Mouse (Mus musculus): ENCODE data around the gene Elmod3. TPM values are rescaled to one million over a fixed set of nuclear protein-coding genes. Genes with fewer than 3 reads are reported as not detected.

The Elmod3 gene
- total RNA-seq, 2 experiments from 2014 or later = 24.5 to 24.8 TPM

DNA sequence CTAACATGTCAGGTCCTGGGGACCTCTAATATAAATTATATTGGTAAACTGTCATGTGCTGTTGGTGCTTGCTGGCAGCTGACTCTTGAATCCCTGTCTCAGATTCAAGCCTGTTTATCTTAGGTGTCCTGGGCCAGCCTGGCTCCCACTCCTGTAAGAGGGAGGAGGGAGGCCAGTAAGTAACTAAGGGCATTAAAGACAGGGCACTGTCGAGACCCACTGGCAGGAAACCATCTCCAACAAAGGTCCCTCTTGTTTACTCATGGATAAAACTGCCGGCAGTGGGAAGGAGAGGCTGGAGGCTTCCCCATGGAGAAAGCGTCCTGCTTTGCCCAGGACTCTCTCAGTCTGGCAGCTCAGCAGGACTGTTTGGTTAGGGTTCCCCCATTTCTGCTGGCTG lies 26.4 kb downstream of the Elmod3 start:
- DNase-seq (ENCODE audit: low spot score in 2 of 2) = no peak

DNA sequence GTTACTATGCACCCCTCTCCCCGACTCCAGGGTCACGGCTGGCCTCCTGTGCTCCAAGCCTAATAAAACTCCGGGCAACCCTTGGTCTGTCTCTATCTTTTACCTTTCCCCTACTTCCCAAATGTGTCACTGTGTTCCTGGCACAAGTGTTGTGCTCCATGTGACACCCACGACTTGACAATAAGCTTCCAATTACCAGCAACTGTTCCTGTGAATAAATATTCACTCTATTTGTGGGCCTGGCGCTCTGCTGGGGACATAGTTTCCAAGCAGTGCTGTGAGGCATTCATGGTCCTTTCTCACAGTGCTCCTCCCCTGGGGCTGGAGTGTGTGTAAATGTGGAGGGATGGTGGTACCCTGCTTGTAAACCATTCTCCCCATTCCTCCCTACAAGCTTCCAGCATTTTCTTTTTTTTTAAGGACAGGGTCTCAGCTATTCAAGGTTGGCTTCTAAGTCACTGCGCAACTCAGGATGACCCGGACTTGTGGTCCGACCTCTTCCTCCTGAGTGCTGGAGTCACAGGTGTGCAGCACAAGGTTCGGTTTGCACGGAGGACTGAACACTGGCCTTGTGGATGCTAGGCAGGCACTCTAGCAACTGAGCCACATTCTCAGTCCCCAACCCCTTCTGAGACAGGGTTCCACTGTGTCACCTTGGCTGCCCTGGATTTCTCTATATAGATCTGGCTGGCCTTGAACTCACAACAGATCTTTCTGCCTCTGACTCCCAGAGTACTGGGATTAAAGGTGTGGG lies 27.4 kb downstream of the Elmod3 start:
- DNase-seq (ENCODE audit: low spot score in 2 of 2) = peak; percentile 43 to 77

DNA sequence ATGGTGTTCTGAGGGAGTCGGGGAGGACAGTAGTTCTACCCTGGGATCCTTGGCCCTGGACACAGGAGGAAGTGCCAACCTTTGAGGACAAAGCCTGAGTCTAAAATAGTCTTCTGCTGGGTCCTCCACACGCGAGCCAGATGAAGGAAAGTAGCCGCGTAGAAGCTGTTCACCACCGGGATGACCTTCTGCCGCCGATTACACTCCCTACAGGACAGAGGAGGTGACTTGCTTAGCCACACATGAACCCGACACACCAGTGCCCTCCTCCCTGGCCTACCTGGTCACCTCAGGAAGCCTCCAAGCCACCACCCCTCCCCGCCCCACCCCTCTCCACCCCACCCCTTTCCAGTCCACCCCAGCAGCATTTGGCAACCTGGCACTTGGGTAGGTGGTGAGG lies 29.5 kb downstream of the Elmod3 start:
- DNase-seq (ENCODE audit: low spot score in 2 of 2) = no peak

DNA sequence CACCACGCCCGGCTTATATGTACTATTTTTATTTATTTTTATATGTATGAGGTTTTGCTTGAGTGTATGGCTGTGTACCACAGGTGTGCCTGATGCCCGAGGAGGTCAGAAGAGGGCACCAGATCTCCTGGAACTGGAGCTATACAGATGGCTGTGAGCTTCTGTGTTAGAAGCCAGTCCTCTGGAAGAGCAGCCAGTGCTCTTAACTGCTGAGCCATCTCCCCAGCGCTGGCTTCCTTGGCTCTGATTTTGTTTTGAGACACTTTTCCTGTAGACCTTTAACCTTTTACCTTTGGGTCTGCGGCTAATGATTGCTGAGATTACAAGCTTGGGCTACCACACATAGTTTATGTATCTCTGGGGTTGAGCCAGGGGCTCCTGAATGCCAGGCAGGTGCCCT lies 30.7 kb downstream of the Elmod3 start:
- DNase-seq (ENCODE audit: low spot score in 2 of 2) = no peak

DNA sequence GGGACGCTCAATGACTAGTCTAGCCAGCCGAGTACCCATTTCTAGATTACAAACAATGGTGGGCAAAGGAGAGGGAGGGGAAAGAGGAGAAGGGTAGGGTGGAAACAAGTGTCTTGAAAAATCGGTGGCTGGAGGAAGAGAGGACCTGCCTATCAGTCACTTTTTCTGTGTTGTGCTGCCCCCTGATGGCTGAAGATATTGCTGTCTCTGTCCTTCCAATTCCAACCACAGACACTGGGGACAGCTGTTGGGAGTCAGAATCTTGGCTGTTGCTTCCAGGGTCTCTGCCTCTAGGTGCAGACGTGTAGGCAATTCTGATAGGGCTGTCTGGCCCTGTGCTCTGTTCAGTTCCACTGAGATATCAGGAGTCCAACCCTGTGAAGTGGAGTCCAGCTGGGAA lies 32.2 kb downstream of the Elmod3 start:
- DNase-seq (ENCODE audit: low spot score in 2 of 2) = peak; percentile 81 to 97

DNA sequence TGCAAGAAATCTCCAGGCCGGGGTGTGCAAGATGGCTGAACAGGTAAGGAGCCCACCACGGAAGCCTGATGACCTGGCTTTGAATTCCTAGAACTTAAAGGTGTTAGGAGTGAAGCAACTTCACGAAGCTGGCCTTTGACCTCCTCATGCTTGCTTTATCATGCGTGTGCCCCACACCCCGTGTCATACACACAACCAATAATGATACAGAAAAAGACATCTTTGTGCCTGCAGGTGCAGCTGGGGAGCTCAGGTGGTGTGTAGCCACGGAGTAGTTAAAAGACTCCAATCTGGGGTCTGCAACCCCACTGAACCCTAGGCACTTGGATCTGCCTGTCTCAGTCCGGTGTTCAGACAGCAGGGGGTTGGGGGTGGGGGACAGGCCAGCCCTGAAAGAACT lies 32.7 kb downstream of the Elmod3 start:
- no peak for DNase-seq (ENCODE audit: low spot score in 2 of 2)

DNA sequence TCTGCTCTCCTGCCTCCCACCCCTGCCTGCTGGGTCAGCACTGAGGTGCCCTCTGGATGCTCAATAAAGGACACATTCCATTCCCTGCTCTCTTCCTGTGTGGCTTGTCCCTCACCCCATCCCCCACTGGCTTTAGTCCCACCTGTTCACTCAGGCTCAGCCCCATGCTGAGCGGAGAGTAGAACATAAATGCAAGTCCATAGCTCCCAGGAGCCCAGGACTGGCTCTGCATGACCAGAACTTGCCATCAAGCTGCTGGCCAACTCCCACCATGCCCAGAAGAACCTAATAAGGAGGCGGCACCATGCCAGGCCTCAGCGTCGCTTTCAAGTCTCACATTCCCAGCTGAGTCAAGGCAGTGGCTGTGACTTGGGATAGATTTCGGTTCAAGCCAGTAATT lies 35.3 kb downstream of the Elmod3 start:
- no peak for DNase-seq (ENCODE audit: low spot score in 2 of 2)

DNA sequence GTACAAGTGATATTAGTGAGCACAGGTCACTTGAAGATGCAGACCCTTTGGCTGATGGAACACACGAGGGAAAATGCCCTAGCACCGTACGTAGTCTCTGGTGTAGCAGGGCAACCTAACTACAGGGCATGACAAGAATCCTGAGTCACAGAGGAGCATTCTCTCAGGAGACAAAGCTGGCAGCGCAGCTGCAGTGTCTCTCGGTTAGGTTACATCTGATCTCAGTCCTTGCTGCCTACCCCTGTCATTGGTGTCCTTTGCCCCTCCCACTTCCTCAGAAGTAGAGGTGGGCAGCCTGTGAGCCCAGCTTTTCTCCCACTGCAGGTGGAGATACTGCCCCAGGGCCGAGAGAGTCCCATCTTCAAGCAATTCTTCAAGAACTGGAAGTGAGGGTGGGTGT lies 35.7 kb downstream of the Elmod3 start:
- DNase-seq (ENCODE audit: low spot score in 2 of 2) = no peak

DNA sequence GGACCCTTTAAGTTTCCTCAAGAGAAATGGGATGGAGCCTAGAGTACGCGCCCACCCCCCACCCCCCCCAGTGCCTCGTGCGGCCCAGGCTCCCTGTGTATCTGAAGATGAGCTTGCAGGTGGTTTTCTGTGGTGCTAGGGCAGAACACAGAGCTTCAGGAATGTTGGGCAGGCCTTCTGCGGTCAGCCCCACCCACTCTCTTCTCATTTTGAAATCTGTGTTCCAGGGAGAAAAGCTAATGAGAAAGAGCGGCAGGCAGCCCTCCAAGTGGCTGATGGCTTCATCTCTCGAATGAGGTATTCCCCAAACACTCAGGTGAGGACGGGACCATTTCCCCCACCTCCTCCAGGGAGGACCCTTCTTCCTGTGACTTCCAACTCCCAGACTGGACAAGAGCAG lies 37.4 kb downstream of the Elmod3 start:
- DNase-seq (ENCODE audit: low spot score in 2 of 2) = no peak

DNA sequence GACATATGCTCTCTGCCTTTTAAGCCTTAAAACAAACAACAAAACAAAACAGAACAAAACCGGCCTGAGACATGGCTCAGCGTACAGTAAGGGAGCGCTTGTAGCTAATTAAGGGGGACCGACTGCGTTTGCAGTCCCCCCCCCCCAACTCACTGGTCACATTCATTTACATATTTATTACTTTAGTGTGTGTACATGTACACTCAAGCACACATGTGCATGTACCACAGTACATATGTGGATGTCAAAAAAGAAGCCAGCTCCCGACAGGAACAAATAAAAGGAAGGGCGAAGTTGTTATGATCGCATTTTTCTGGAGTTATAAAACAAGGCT lies 45.2 kb downstream of the Elmod3 start:
- no peak for DNase-seq (ENCODE audit: low spot score in 2 of 2)

DNA sequence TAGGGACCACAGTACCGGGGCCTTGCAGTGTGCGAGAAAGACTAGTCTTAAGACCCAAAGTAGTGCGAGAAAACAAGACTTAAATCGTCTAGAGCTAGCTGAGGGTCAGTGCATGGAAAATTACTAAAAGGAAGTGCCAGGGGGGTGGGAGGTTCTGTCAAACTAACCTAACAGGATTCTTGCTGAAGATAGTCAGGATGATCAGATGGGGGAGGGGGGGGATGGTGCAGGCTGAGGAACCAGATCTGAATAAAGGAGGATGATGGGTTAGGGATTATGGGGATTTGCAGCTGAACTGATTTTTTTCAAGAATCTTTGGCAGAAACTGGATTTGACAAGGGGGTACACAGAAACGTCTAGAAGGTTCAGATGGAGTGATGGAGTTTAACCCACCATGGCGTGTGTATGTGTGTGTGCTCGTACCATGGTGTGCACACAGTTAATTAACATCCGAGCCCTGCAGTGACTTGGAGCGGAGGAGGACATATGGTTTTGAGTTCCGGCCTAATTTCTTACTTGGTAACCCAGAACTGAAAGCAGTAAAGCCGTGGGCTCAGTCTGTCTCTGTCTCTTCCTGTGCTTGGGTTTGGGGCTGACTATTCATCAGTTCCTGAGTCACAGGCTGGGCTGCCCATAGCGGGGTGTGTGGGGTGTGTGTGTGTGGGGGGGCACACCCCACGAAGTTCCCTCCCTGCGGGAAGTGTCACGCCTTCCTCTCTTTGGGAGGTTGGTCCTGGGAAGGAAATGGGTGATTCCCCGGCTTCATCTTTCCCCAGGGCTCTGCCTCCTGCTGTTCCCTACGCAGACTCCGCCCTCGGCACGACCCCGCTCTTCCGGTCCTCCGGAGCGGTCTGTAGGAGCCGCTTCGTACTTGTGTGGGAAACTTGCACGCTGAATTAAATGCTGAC lies 45.8 kb downstream of the Elmod3 start:
- peak; percentile 45 to 72 for DNase-seq (ENCODE audit: low spot score in 2 of 2)

DNA sequence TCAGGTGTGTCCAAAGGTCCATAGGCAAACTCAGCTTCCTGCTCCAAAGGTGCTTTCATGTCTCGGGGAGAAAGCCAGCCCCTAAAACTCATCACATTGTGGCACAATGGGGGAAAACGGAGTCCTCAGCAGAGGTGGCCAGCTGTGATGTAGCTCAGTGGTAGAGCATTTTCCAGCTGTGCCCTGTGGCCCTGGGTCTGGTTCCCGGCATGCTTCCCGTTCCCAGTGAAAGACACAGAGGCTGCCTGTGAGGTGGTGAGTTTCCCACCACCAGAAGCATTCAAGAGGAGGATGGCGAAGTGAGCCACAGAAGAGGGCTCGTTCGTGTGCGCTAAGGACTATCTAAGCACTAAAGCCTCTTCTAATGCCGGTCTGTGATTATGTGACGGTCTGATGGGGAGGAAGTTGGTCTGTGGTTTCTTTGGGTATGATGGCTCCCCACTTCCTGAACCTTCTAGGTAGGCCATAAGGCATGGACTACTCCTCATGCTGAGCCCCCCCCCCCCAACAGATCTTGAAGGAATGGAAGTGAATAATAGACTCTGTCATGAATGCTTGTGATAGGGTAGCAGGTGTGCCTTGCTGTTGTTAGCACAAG lies 47.6 kb downstream of the Elmod3 start:
- DNase-seq (ENCODE audit: low spot score in 2 of 2) = no peak

DNA sequence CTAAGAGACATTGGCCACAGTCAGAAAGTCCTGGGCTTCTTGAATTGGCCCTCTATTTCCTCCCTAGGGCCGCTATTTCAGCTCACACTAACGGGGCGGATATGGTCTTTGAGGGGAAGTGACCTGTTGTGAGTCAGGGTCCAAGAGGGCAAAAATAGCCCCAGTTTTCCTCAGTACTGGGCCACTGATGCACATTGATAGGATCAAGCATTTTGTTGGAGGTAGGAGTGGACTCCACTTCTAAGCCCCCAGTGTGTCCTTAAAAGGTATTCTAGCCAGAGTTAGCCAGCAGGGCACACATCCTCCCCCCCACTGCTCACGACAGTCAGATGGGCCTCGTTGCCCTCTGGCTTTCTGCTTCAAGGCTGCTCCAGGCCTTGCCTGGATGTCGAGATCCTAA lies 48.2 kb downstream of the Elmod3 start:
- DNase-seq (ENCODE audit: low spot score in 2 of 2) = no peak

DNA sequence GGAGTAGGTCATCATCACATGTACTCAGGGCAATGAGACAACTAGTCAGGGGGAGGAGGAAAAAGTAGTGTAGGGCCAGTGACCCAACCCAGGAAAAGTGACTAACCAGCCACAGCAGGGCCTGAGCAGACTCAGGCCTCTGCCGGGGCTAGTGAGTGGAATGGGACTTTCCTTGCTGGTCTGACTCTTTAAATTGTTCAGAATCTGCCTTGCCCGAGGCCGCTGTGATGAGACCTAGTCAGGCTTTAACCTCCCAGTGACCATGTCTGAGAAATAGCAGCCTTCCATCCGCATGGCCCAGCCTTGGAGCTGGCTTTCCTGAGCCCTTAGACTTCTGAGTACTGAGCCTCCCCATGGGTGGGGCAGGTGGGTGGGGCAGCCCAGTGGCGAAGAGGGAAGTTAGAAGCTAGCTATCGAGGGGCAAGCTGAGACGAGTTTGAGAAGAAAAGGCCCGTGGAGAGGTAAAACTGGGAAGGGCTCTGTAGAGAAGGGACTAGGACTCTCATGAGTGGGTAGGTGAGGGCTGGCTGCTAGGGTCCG lies 49.1 kb downstream of the Elmod3 start:
- DNase-seq (ENCODE audit: low spot score in 2 of 2) = no peak

DNA sequence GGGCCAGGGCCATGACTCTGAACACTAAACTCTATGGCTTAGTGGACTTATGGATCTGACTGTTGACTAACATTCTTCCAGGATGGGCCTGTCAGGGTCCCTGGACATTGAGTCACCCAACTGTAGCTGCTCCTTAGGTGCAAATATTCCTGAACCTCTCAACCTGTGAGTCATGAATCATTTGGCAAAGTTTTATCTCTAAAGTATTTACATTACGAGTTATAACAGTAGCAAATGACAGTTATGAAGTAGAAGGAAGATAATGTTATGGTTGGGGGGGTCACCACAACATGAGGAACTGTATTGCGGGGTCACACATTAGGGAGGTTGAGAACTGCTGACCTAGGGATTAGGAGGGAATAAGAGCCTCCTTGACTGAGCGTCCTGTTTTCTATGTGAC lies 50.4 kb downstream of the Elmod3 start:
- no peak for DNase-seq (ENCODE audit: low spot score in 2 of 2)

DNA sequence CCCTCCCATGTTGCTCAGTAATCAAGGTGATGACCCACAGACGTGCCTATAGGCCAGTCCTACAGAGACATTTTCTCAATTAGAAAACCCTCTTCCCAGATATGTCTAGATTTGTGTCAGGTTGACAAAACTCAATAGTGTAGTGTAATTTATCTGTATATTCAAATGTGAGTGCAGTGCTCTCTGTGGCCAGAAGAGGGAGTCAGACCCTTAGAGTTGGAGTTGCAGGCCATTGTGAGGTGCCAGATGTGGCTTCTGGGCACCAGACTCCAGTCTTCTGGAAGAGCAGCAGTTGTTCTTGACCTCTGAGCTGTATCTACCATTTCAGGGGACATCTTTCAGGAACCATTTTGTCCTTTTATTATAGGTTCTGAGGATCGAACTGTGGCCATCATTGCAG lies 51.1 kb downstream of the Elmod3 start:
- no peak for DNase-seq (ENCODE audit: low spot score in 2 of 2)

DNA sequence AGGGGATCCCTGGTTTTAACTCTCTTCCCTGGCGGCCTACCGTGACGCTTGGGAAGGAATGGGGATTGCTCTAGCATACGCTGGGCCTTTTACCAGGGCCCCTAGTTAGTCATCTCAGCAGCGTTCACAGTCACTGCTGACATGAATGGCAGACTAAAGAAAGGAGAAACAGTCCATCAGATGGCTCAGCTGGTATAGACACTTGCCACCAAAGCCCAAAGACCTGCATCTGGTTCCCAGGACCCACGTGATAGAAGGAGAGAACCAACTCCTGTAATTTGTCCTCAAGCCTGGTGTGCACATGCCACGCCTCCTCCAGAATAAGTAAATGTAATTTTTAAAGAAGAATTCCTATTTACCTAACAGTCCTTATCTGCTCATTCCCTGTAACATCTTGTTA lies 52.8 kb downstream of the Elmod3 start:
- no peak for DNase-seq (ENCODE audit: low spot score in 2 of 2)

DNA sequence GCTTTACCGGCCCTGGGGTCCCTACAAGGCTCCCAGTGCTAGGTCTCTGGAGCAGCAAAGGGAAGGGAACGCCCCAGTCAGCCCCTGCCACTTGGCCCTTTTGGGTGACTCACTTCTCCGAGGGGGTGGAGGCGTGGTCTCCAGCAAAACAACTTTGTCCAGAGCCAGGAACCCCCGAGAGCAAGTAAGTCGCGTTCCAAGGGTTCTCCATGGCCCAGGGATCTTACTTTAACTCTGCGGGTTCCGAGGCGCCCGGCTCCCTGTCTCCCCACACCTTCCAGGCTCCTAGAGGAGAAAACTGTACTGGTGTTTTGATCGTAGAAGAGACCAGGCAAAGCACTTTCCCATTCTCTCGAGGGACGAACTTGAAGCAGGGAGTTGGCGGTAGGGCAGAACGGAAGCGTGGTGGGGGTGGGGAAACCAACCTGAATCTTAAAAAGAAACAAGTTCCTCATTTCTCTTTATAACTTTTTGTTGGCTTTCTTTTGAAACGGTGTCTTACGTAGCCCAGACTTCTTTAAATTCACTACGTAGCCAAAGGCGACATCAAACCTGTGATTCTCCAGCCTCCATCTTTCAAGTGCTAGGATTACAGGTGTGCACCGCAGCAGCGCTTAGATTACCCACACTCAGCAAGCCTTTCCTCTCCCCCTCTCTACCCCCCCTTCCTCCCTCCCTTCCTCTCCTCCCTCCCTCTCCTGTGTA lies 53.8 kb downstream of the Elmod3 start, which contains the start of gene Capg:
Capg (plus strand) TSS at position 109 of the 705 bp plus-strand sequence.
- DNase-seq (ENCODE audit: low spot score in 2 of 2) = no peak

DNA sequence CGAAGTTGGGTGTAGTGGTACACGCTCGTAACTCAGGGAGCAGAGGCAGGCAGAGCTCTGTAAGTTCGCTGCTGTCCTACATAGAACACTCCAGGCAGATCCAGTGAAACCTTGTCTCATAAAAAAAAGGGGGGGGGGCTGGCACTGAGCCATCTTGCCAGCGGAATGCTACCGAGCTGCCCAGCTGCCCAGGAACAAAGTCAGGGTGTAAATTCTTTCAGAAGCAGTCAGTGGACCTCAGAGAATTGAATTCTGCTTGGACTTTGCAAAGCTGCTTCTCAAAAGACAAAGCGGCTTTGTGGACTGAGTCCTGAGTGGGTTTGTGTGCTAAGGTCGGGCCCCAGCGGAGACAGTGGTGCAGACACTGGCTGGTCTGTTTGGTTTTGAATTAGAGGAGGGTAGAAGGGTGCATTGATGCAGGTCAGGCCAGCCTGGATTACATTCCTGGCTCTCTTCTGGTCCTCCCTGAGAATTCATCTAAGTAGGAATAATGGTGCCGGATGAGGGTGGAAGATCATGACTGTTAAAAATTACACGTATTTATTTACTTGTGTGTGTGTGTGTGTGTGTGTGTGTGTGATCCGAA lies 54.9 kb downstream of the Elmod3 start:
- no peak for DNase-seq (ENCODE audit: low spot score in 2 of 2)

DNA sequence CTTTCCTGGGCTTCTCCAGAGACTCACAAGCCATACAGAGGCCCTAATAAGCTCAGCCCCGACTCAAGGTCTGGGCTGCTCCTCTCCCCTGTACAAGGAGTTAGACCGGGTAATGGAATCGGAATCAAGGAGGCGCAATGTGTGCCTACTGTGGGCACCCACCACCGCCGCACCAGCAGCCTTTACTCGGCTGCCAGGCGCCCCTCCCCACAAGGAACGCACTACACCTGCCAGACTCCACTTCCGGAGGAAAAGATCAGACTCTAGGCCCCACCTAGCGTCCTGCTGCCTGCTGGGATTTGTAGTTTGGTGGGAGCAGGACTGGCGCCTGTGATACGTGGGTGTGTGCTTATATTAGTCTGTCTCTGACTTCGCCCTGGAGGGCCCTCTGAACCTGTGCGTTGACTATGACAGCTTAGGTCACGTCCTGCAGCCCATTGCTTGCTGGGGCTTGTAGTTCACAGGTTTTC lies 59.6 kb downstream of the Elmod3 start:
- DNase-seq (ENCODE audit: low spot score in 2 of 2) = peak; percentile 89 to 95

DNA sequence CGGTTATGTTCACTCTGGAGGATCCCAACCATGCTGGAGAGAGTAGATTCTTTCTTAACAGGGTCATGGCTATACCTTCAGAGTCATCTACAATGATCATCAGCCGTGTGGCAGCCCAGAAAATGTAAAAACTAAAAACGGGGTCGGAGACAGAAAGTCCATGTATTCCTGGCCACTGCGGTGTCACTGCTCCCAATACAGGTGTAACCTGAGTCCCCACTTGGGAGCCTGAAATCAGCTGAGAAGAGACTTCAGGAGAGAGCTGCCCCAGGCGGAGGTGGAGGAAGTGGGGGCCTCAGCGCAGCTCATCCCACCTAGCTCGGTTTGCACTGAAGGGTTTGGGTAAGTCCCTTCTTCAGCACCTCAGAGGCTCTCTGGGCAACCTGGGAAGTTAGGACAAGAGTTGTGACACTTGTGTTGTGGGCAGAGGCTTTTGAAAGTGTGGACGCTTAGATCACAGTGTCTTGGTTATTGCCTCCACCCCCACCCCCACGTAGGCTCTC lies 60.2 kb downstream of the Elmod3 start:
- DNase-seq (ENCODE audit: low spot score in 2 of 2) = no peak

Data from layer of hippocampus, adult 18-20 months (tissue).